Mouse (Mus musculus): ENCODE data around the gene Ephb2. TPM values are rescaled to one million over a fixed set of nuclear protein-coding genes. Genes with fewer than 3 reads are reported as not detected.

Ephb2 gene
- polyA plus RNA-seq, 1 experiment, result 16.8 TPM

- no peaks in the 10 kb centered on the region for H3K79me3 ChIP-seq (ENCODE audit: low read depth)
- no peaks in the 10 kb centered on the region for H3K27me3 ChIP-seq (ENCODE audit: control insufficient read depth, insufficient read depth, insufficient read length)
- TF ChIP-seq MYOD1 (IDR thresholded peaks at IDR 0.05; ENCODE audit: control insufficient read depth, insufficient read length, low read depth) (no peak), FOSL1 (IDR thresholded peaks at IDR 0.05; ENCODE audit: insufficient read depth, low read length, poor library complexity, severe bottlenecking) (no peak), CEBPB (IDR thresholded peaks at IDR 0.05; ENCODE audit: low read depth) (no peak), MYOG (IDR thresholded peaks at IDR 0.05; ENCODE audit: control insufficient read depth, extremely low read depth, insufficient read length) (no peak), CTCF (IDR thresholded peaks at IDR 0.05; ENCODE audit: control insufficient read depth, insufficient read depth, insufficient read length) (no peak), USF1 (IDR thresholded peaks at IDR 0.05; ENCODE audit: low read depth) (no peak)
- no peaks in the 10 kb centered on the region for H3K79me2 ChIP-seq (ENCODE audit: control insufficient read depth, insufficient read depth)
- no peak overlapping the region for H3K4me3 ChIP-seq (ENCODE audit: insufficient read depth, poor library complexity, severe bottlenecking)
- no peaks in the 10 kb centered on the region for H3K36me3 ChIP-seq (ENCODE audit: control insufficient read depth, insufficient read depth)
- no peak overlapping the region for H3ac ChIP-seq (ENCODE audit: control insufficient read depth, insufficient read length, low read depth)
Observed at GRCm38 (mm10) chr4:136697325-136697724, 138.5 kb downstream of the Ephb2 start.

DNA sequence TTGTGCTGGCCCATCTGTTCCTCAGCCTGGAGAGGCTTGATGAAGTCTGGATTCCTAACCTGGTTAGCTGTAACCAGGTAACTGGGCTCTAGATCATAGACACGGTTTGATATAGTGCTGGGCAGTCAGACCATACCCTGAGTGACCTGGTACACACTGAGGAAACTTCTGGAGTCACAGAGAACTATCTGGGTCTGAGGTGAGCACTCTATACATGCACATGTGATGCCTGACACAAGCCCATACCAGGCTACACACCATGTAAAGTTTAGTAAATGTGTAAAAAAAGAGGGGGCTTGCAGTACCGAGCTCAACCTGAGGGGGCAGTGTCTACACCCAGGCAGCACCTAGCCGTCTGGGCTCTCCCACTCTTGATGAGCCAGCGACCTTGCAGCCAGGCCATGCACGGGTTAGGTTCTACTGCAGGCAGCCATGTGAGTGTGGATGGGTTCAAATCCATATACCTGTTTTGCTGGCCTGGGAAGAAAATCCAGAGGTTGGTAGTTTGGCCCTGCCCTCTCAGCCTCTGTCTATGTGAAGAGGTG, 139.3 kb downstream of the Ephb2 start:
- Histone ChIP-seq H3K27me3 (ENCODE audit: control insufficient read depth, insufficient read depth, insufficient read length) (no peaks in the 10 kb centered on the region), H3ac (ENCODE audit: control insufficient read depth, insufficient read length, low read depth) (no peak overlapping the region), H3K79me3 (ENCODE audit: low read depth) (no peaks in the 10 kb centered on the region), H3K4me3 (ENCODE audit: insufficient read depth, poor library complexity, severe bottlenecking) (no peak overlapping the region), H3K79me2 (ENCODE audit: control insufficient read depth, insufficient read depth) (no peaks in the 10 kb centered on the region), H3K36me3 (ENCODE audit: control insufficient read depth, insufficient read depth) (no peaks in the 10 kb centered on the region)
- TF ChIP-seq CTCF (IDR thresholded peaks at IDR 0.05; ENCODE audit: control insufficient read depth, insufficient read depth, insufficient read length) (peak; percentile 78), FOSL1 (IDR thresholded peaks at IDR 0.05; ENCODE audit: insufficient read depth, low read length, poor library complexity, severe bottlenecking) (no peak)

GRCm38 (mm10) chr4:136695696-136696095, 140.1 kb downstream of the Ephb2 start:
- H3K36me3 ChIP-seq (ENCODE audit: control insufficient read depth, insufficient read depth), result no peaks in the 10 kb centered on the region
- no peaks in the 10 kb centered on the region for H3K79me2 ChIP-seq (ENCODE audit: control insufficient read depth, insufficient read depth)
- no peaks in the 10 kb centered on the region for H3K79me3 ChIP-seq (ENCODE audit: low read depth)

DNA sequence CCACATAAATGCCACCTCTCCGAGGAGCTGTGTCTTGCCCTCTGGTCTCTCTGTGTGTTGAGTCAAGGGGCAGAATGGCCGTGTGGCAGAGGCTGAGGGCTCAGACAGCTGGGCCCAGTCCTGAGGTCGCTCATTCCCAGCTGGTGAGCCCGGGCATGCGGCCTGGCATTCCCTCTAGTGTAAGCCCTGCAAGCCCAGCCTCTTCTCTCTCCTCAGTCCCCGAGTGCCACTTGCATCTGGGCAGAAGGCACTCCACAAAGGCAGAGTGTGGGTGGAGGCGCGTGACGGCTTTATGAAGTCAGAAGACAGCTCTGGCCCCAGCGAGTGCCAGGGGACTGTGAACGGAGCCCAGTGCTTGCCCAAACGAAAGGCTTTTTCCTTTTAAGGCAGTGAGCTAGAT, 145.8 kb downstream of the Ephb2 start:
- Histone ChIP-seq H3K79me2 (ENCODE audit: control insufficient read depth, insufficient read depth) (no peaks in the 10 kb centered on the region), H3K27me3 (ENCODE audit: control insufficient read depth, insufficient read depth, insufficient read length) (no peaks in the 10 kb centered on the region), H3K4me3 (ENCODE audit: insufficient read depth, poor library complexity, severe bottlenecking) (no peak overlapping the region), H3ac (ENCODE audit: control insufficient read depth, insufficient read length, low read depth) (no peak overlapping the region), H3K79me3 (ENCODE audit: low read depth) (no peaks in the 10 kb centered on the region), H3K36me3 (ENCODE audit: control insufficient read depth, insufficient read depth) (no peaks in the 10 kb centered on the region)
- TF ChIP-seq CTCF (IDR thresholded peaks at IDR 0.05; ENCODE audit: control insufficient read depth, insufficient read depth, insufficient read length) (no peak), FOSL1 (IDR thresholded peaks at IDR 0.05; ENCODE audit: insufficient read depth, low read length, poor library complexity, severe bottlenecking) (no peak), MAX (IDR thresholded peaks at IDR 0.05) (no peak), MYOG (IDR thresholded peaks at IDR 0.05; ENCODE audit: control insufficient read depth, extremely low read depth, insufficient read length) (no peak), CEBPB (IDR thresholded peaks at IDR 0.05; ENCODE audit: low read depth) (no peak), USF1 (IDR thresholded peaks at IDR 0.05; ENCODE audit: low read depth) (no peak), MYOD1 (IDR thresholded peaks at IDR 0.05; ENCODE audit: control insufficient read depth, insufficient read length, low read depth) (no peak)

More at GRCm38 (mm10) chr4:136695696-136696095, 140.1 kb downstream of the Ephb2 start:
- TF ChIP-seq USF1 (IDR thresholded peaks at IDR 0.05; ENCODE audit: low read depth) (no peak), CEBPB (IDR thresholded peaks at IDR 0.05; ENCODE audit: low read depth) (no peak), CTCF (IDR thresholded peaks at IDR 0.05; ENCODE audit: control insufficient read depth, insufficient read depth, insufficient read length) (no peak), FOSL1 (IDR thresholded peaks at IDR 0.05; ENCODE audit: insufficient read depth, low read length, poor library complexity, severe bottlenecking) (no peak), MYOG (IDR thresholded peaks at IDR 0.05; ENCODE audit: control insufficient read depth, extremely low read depth, insufficient read length) (no peak), MYOD1 (IDR thresholded peaks at IDR 0.05; ENCODE audit: control insufficient read depth, insufficient read length, low read depth) (no peak), MAX (IDR thresholded peaks at IDR 0.05) (no peak)
- Histone ChIP-seq H3K4me3 (ENCODE audit: insufficient read depth, poor library complexity, severe bottlenecking) (no peak overlapping the region), H3ac (ENCODE audit: control insufficient read depth, insufficient read length, low read depth) (no peak overlapping the region), H3K27me3 (ENCODE audit: control insufficient read depth, insufficient read depth, insufficient read length) (no peaks in the 10 kb centered on the region)

DNA sequence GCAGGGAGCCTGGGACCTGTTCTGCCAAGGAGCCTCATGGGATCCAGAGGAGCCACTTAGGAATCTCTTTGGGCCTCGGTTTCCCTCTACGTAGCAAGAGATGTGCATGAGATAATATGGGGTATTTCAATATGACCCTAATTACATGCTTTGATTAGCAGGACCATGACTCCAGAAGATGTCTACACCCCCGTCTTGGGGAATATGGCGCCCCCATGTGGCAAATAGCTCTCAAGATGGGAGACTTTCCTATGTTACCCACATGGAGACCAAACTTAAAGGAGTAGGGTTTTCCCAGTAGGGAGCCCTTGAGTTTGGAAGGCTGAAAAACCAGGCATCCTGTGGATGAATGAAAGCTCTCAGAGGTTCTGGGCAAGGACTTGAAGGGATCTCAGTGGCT, 147.7 kb downstream of the Ephb2 start:
- Histone ChIP-seq H3K79me2 (ENCODE audit: control insufficient read depth, insufficient read depth) (no peaks in the 10 kb centered on the region), H3ac (ENCODE audit: control insufficient read depth, insufficient read length, low read depth) (no peak overlapping the region), H3K79me3 (ENCODE audit: low read depth) (no peaks in the 10 kb centered on the region), H3K36me3 (ENCODE audit: control insufficient read depth, insufficient read depth) (no peaks in the 10 kb centered on the region), H3K27me3 (ENCODE audit: control insufficient read depth, insufficient read depth, insufficient read length) (no peaks in the 10 kb centered on the region), H3K4me3 (ENCODE audit: insufficient read depth, poor library complexity, severe bottlenecking) (no peak overlapping the region)
- TF ChIP-seq CEBPB (IDR thresholded peaks at IDR 0.05; ENCODE audit: low read depth) (no peak), USF1 (IDR thresholded peaks at IDR 0.05; ENCODE audit: low read depth) (no peak), MYOD1 (IDR thresholded peaks at IDR 0.05; ENCODE audit: control insufficient read depth, insufficient read length, low read depth) (no peak), CTCF (IDR thresholded peaks at IDR 0.05; ENCODE audit: control insufficient read depth, insufficient read depth, insufficient read length) (no peak), MYOG (IDR thresholded peaks at IDR 0.05; ENCODE audit: control insufficient read depth, extremely low read depth, insufficient read length) (no peak), FOSL1 (IDR thresholded peaks at IDR 0.05; ENCODE audit: insufficient read depth, low read length, poor library complexity, severe bottlenecking) (no peak), MAX (IDR thresholded peaks at IDR 0.05) (no peak)

- TF ChIP-seq MAX (IDR thresholded peaks at IDR 0.05), result no peak
- TF ChIP-seq CTCF (IDR thresholded peaks at IDR 0.05; ENCODE audit: control insufficient read depth, insufficient read depth, insufficient read length), result no peak
- no peak for TF ChIP-seq USF1 (IDR thresholded peaks at IDR 0.05; ENCODE audit: low read depth)
- TF ChIP-seq MYOD1 (IDR thresholded peaks at IDR 0.05; ENCODE audit: control insufficient read depth, insufficient read length, low read depth), result no peak
- TF ChIP-seq FOSL1 (IDR thresholded peaks at IDR 0.05; ENCODE audit: insufficient read depth, low read length, poor library complexity, severe bottlenecking), result no peak
- TF ChIP-seq CEBPB (IDR thresholded peaks at IDR 0.05; ENCODE audit: low read depth), result no peak
- no peak for TF ChIP-seq MYOG (IDR thresholded peaks at IDR 0.05; ENCODE audit: control insufficient read depth, extremely low read depth, insufficient read length)
- no peak overlapping the region for H3ac ChIP-seq (ENCODE audit: control insufficient read depth, insufficient read length, low read depth)
- no peaks in the 10 kb centered on the region for H3K79me2 ChIP-seq (ENCODE audit: control insufficient read depth, insufficient read depth)
- H3K27me3 ChIP-seq (ENCODE audit: control insufficient read depth, insufficient read depth, insufficient read length), result no peaks in the 10 kb centered on the region
- no peak overlapping the region for H3K4me3 ChIP-seq (ENCODE audit: insufficient read depth, poor library complexity, severe bottlenecking)
- no peaks in the 10 kb centered on the region for H3K79me3 ChIP-seq (ENCODE audit: low read depth)
- no peaks in the 10 kb centered on the region for H3K36me3 ChIP-seq (ENCODE audit: control insufficient read depth, insufficient read depth)
Observed at GRCm38 (mm10) chr4:136685431-136685869, 150.3 kb downstream of the Ephb2 start.

Measured in C2C12 (cell line).